In the genomic region with DNA sequence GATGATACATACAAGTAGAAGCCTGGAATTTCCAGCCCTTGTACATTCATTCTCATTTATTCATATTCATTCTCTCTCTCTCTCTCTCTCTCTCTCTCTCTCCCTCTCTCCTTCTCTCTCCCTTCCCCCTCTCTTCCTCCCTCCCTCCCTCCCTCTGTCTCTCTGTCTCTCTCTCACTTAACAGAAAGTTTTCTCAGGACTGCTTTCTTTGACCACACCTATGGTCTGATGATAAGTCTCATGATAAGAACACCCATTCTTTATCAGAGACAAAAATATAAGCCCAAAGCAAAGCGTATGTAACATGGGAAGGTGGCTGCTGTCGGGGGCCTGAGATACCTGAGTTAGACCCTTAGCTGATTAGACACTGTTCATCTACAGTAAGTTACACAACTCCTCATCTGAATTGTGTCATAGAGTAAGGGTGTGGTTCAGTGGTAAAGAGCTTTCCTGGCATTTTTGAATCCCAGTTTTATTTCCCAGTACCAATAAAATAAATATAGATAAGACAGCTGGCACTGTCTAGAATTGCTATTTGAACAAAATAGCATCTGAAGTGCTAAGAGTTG, we compare ENCODE assay signal across 21 mouse cellular contexts. TPM values are rescaled to one million over a fixed set of nuclear protein-coding genes. Genes with fewer than 3 reads are reported as not detected.
A peak's percentile ranks its signal among the peaks of the same experiment; 100 is the strongest.
DNase-seq lines count a peak whose midpoint lies in the region; ATAC-seq and TF ChIP-seq lines count a peak whose summit lies in the region.
"Had no signal": no experiment of that assay in that cellular context is flagged by ENCODE, and none has a peak within 500 bp of the region (broad histone marks: within the 10 kb centered on the region; RNA-seq: fewer than 3 reads in every experiment).

No protein-coding gene starts in this region.

- WGBS in liver, adult 2 months = 86% methylated on average over 2 of the region's 2 CpGs
- 49% methylated on average over 2 of the region's 2 CpGs for WGBS in liver, postnatal 0 days (ENCODE audit: insufficient replicate concordance)
- WGBS in midbrain, postnatal 0 days = 99% methylated on average over 2 of the region's 2 CpGs
- 90% methylated on average over 2 of the region's 2 CpGs for WGBS in midbrain, embryonic 10.5 days
- WGBS in limb, embryonic 10.5 days = 97% methylated on average over 2 of the region's 2 CpGs

- peak overlapping the region; percentile 14; the same call in 1 of the 2 replicates for H3K4me2 ChIP-seq in liver, postnatal 0 days (ENCODE audit: low read depth, low read length)
- no peak overlapping the region for H3K4me2 ChIP-seq in midbrain, postnatal 0 days (ENCODE audit: low read depth, low read length, poor library complexity, severe bottlenecking)
- H3K4me2 ChIP-seq: embryonic facial prominence, embryonic 12.5 days; forebrain, embryonic 15.5 days; limb, embryonic 15.5 days; neural tube, embryonic 13.5 days had no signal

- H3K79me2 ChIP-seq in liver, adult 2 months (ENCODE audit: control insufficient read depth, insufficient read depth, low read length) = no peaks in the 10 kb centered on the region

- peak; percentile 19 for DNase-seq in lung, postnatal 36 days
- no peak for DNase-seq in lung, postnatal 10 days
- peak; percentile 24 for DNase-seq in liver, adult 2 months (ENCODE audit: extremely low read depth, low read depth, low spot score)
- no peak for DNase-seq in liver, postnatal 0 days
- DNase-seq in midbrain, postnatal 0 days (ENCODE audit: low spot score) = no peak
- no peak for DNase-seq in midbrain, embryonic 10.5 days (ENCODE audit: low spot score)
- DNase-seq in limb, embryonic 10.5 days (ENCODE audit: low spot score) = no peak
- DNase-seq: cerebellum, adult 8-10 months; gastrocnemius, postnatal 25 days; layer of hippocampus, postnatal 36 days; right cerebral cortex, adult 18-20 months; thymus, postnatal 36 days had no signal

- TF ChIP-seq POLR2A in liver, adult 2 months (IDR thresholded peaks at IDR 0.05; ENCODE audit: extremely low read depth, insufficient read depth, low read length) = no peak

- H3K4me3 ChIP-seq in liver, adult 2 months (ENCODE audit: insufficient read depth, low read depth, low read length) = no peak overlapping the region
- H3K4me3 ChIP-seq in liver, postnatal 0 days (ENCODE audit: low read depth, low read length) = no peak overlapping the region
- no peak overlapping the region for H3K4me3 ChIP-seq in midbrain, postnatal 0 days (ENCODE audit: low read depth, low read length)
- H3K4me3 ChIP-seq in midbrain, embryonic 10.5 days = no peak overlapping the region
- H3K4me3 ChIP-seq in limb, embryonic 10.5 days = no peak overlapping the region
- H3K4me3 ChIP-seq: embryonic facial prominence, embryonic 12.5 days; erythroblast, embryonic 14.5 days; forebrain, embryonic 15.5 days; layer of hippocampus, adult 2 months; limb, embryonic 15.5 days; neural tube, embryonic 13.5 days had no signal

- H3K27me3 ChIP-seq in liver, adult 2 months (ENCODE audit: control insufficient read depth, insufficient read depth, low read length) = no peaks in the 10 kb centered on the region
- no peaks in the 10 kb centered on the region for H3K27me3 ChIP-seq in liver, postnatal 0 days (ENCODE audit: insufficient read depth, low read length)
- no peaks in the 10 kb centered on the region for H3K27me3 ChIP-seq in midbrain, postnatal 0 days (ENCODE audit: insufficient read depth, low read length)
- no peaks in the 10 kb centered on the region for H3K27me3 ChIP-seq in midbrain, embryonic 10.5 days (ENCODE audit: low read depth, poor library complexity, severe bottlenecking)
- H3K27me3 ChIP-seq in limb, embryonic 10.5 days (ENCODE audit: low read depth, poor library complexity, severe bottlenecking) = no peaks in the 10 kb centered on the region
- H3K27me3 ChIP-seq: embryonic facial prominence, embryonic 12.5 days; forebrain, embryonic 15.5 days; limb, embryonic 15.5 days; neural tube, embryonic 13.5 days had no signal

- H3K9ac ChIP-seq in liver, adult 2 months (ENCODE audit: low read depth, low read length) = no peak overlapping the region
- H3K9ac ChIP-seq in liver, postnatal 0 days (replicated peaks) = no peak overlapping the region
- H3K9ac ChIP-seq in midbrain, postnatal 0 days (replicated peaks; ENCODE audit: low read length, poor library complexity, severe bottlenecking) = no peak overlapping the region
- H3K9ac ChIP-seq: embryonic facial prominence, embryonic 12.5 days; forebrain, embryonic 15.5 days; limb, embryonic 15.5 days; neural tube, embryonic 13.5 days had no signal

- H3K4me1 ChIP-seq in liver, adult 2 months (ENCODE audit: control insufficient read depth, insufficient read depth, low read length) = peaks cover 5% of the 10 kb centered on the region
- peaks cover 6% of the 10 kb centered on the region; the same call in 1 of the 2 replicates for H3K4me1 ChIP-seq in liver, postnatal 0 days (ENCODE audit: insufficient read depth)
- H3K4me1 ChIP-seq in midbrain, postnatal 0 days (ENCODE audit: insufficient read depth, low read length) = no peaks in the 10 kb centered on the region
- H3K4me1 ChIP-seq in midbrain, embryonic 10.5 days = no peaks in the 10 kb centered on the region
- H3K4me1 ChIP-seq in limb, embryonic 10.5 days = no peaks in the 10 kb centered on the region
- H3K4me1 ChIP-seq: embryonic facial prominence, embryonic 12.5 days; forebrain, embryonic 15.5 days; limb, embryonic 15.5 days; neural tube, embryonic 13.5 days had no signal

- H3K27ac ChIP-seq in liver, adult 2 months (replicated peaks; ENCODE audit: insufficient read depth, low read depth, low read length) = peak overlapping the region; percentile 47; the same call in 1 of the 2 replicates
- 0 out of 2 replicates have a peak overlapping the region, but pooled peaks have one; percentile 31 for H3K27ac ChIP-seq in liver, postnatal 0 days (ENCODE audit: low read depth)
- H3K27ac ChIP-seq in midbrain, postnatal 0 days (ENCODE audit: low read depth, low read length) = no peak overlapping the region
- no peak overlapping the region for H3K27ac ChIP-seq in midbrain, embryonic 10.5 days (replicated peaks)
- H3K27ac ChIP-seq in limb, embryonic 10.5 days = no peak overlapping the region
- H3K27ac ChIP-seq: embryonic facial prominence, embryonic 12.5 days; forebrain, embryonic 15.5 days; kidney, postnatal 0 days; layer of hippocampus, adult 2 months; limb, embryonic 15.5 days; neural tube, embryonic 13.5 days had no signal

- no peak for TF ChIP-seq CTCF in liver, adult 2 months (IDR thresholded peaks at IDR 0.05; ENCODE audit: low read depth, low read length)
- TF ChIP-seq CTCF in liver, postnatal 0 days (IDR thresholded peaks at IDR 0.05; ENCODE audit: low read depth) = no peak
- TF ChIP-seq CTCF in midbrain, postnatal 0 days (IDR thresholded peaks at IDR 0.05) = no peak

- ATAC-seq in liver, postnatal 0 days = no peak
- ATAC-seq in midbrain, postnatal 0 days (ENCODE audit: low FRiP score) = no peak
- ATAC-seq: forebrain, embryonic 15.5 days; inflammation-experienced regulatory T-cells, adult 6 months had no signal

- peaks cover 38% of the 10 kb centered on the region for H3K36me3 ChIP-seq in liver, adult 2 months (ENCODE audit: control insufficient read depth, insufficient read depth, low read length)
- H3K36me3 ChIP-seq in liver, postnatal 0 days (replicated peaks; ENCODE audit: insufficient read depth, low read length) = peaks cover 50% of the 10 kb centered on the region
- peaks cover 47% of the 10 kb centered on the region for H3K36me3 ChIP-seq in midbrain, postnatal 0 days (ENCODE audit: insufficient read depth, low read length)
- H3K36me3 ChIP-seq in midbrain, embryonic 10.5 days = peaks cover 96% of the 10 kb centered on the region
- H3K36me3 ChIP-seq in limb, embryonic 10.5 days = peaks cover 94% of the 10 kb centered on the region

- no peaks in the 10 kb centered on the region for H3K9me3 ChIP-seq in liver, postnatal 0 days (ENCODE audit: low read length)
- no peaks in the 10 kb centered on the region for H3K9me3 ChIP-seq in midbrain, postnatal 0 days (ENCODE audit: low read length)
- H3K9me3 ChIP-seq in midbrain, embryonic 10.5 days (replicated peaks) = no peaks in the 10 kb centered on the region
- H3K9me3 ChIP-seq in limb, embryonic 10.5 days (replicated peaks) = no peaks in the 10 kb centered on the region
- H3K9me3 ChIP-seq: embryonic facial prominence, embryonic 12.5 days; forebrain, embryonic 15.5 days; limb, embryonic 15.5 days; neural tube, embryonic 13.5 days had no signal

- no peak for TF ChIP-seq EP300 in liver, postnatal 0 days (IDR thresholded peaks at IDR 0.05; ENCODE audit: low read depth)

RNA-seq across cellular contexts. Expression of gene Exosc7, which starts 11.5 kb away (rescaled TPM):
- total RNA-seq in liver, adult 2 months (2014; rRNA removed) = 37.7 and 44.4 TPM in 2 replicates
- polyA plus RNA-seq in liver, adult 2 months (2012; rRNA removed) = 23.2 and 25.3 TPM in 2 replicates
- polyA plus RNA-seq in liver, postnatal 0 days (2015; fragmentation: Nextera tagmentation; extraction: Ambion mirVana) = 48.8 and 52.1 TPM in 2 replicates
- total RNA-seq in midbrain, postnatal 0 days (2014; rRNA removed) = 21.4 and 36.7 TPM in 2 replicates
- polyA plus RNA-seq in midbrain, postnatal 0 days (2015; fragmentation: Nextera tagmentation; extraction: Ambion mirVana) = 59.3 and 61.1 TPM in 2 replicates
- polyA plus RNA-seq in midbrain, embryonic 10.5 days (2016; fragmentation: Nextera tagmentation; extraction: Ambion mirVana) = 138 and 157 TPM in 2 replicates
- polyA plus RNA-seq in limb, embryonic 10.5 days (2016; fragmentation: Nextera tagmentation; extraction: Ambion mirVana) = 120 and 148 TPM in 2 replicates

RNA-seq across cellular contexts. Expression of gene Zdhhc3, which starts 11.5 kb away (rescaled TPM):
- 12.6 and 14.5 TPM in 2 replicates for total RNA-seq in liver, adult 2 months (2014; rRNA removed)
- polyA plus RNA-seq in liver, adult 2 months (2012; rRNA removed) = 45.1 and 55.7 TPM in 2 replicates
- polyA plus RNA-seq in liver, postnatal 0 days (2015; fragmentation: Nextera tagmentation; extraction: Ambion mirVana) = 17.8 and 19.1 TPM in 2 replicates
- 72.5 and 76.7 TPM in 2 replicates for total RNA-seq in midbrain, postnatal 0 days (2014; rRNA removed)
- 85.4 and 86.9 TPM in 2 replicates for polyA plus RNA-seq in midbrain, postnatal 0 days (2015; fragmentation: Nextera tagmentation; extraction: Ambion mirVana)
- 79.2 and 81.9 TPM in 2 replicates for polyA plus RNA-seq in midbrain, embryonic 10.5 days (2016; fragmentation: Nextera tagmentation; extraction: Ambion mirVana)
- polyA plus RNA-seq in limb, embryonic 10.5 days (2016; fragmentation: Nextera tagmentation; extraction: Ambion mirVana) = 72.8 and 73.9 TPM in 2 replicates

RNA-seq across cellular contexts. Expression of gene Clec3b, which starts 26.2 kb away (rescaled TPM):
- 0.65 and 1.0 TPM in 2 replicates for total RNA-seq in liver, adult 2 months (2014; rRNA removed)
- polyA plus RNA-seq in liver, adult 2 months (2012; rRNA removed) = 0.29 and 0.73 TPM in 2 replicates
- polyA plus RNA-seq in liver, postnatal 0 days (2015; fragmentation: Nextera tagmentation; extraction: Ambion mirVana) = 0.28 TPM in 1 of 2 replicates, not detected in the other
- 1.3 TPM in 2 replicates for total RNA-seq in midbrain, postnatal 0 days (2014; rRNA removed)
- 3.7 and 4.9 TPM in 2 replicates for polyA plus RNA-seq in midbrain, postnatal 0 days (2015; fragmentation: Nextera tagmentation; extraction: Ambion mirVana)
- polyA plus RNA-seq in midbrain, embryonic 10.5 days (2016; fragmentation: Nextera tagmentation; extraction: Ambion mirVana) = 0.20 TPM in 1 of 2 replicates, not detected in the other
- 0.20 TPM in 1 of 2 replicates, not detected in the other for polyA plus RNA-seq in limb, embryonic 10.5 days (2016; fragmentation: Nextera tagmentation; extraction: Ambion mirVana)
- polyA plus RNA-seq: erythroblast, embryonic 14.5 days; hindbrain, embryonic 11.5 days had no signal

Comparison
In these comparisons a context has a peak if more than half of its experiments do, and no peak if none do; other contexts are left out.
1. DNase-seq: peak in lung, postnatal 36 days (single experiment) and liver, adult 2 months (single experiment); none in lung, postnatal 10 days (single experiment), liver, postnatal 0 days (single experiment), midbrain, postnatal 0 days (single experiment), midbrain, embryonic 10.5 days (single experiment) and limb, embryonic 10.5 days (single experiment).
2. H3K27ac ChIP-seq: peak in liver, adult 2 months (single experiment) and liver, postnatal 0 days (single experiment); none in midbrain, postnatal 0 days (single experiment), midbrain, embryonic 10.5 days (single experiment) and limb, embryonic 10.5 days (single experiment).